Mouse (Mus musculus) embryonic facial prominence, embryonic 14.5 days (tissue): ENCODE measurements around the gene Rwdd2b. TPM values are rescaled to one million over a fixed set of nuclear protein-coding genes. Genes with fewer than 3 reads are reported as not detected.

Experiments used
- ATAC-seq: fragments of 200-750 bp; cut with Nextera tagmentation; 2 replicates; pipeline ENCODE4 v1.8.0; 2017; ENCODE audit warnings: low read depth, moderate number of reproducible peaks, moderate TSS enrichment
- DNase-seq: peaks from one replicate; pipeline ENCODE4 v3.0.0-alpha.2; 2015; ENCODE audit warnings: low spot score
- H3K27ac ChIP-seq: fragments of 300-500 bp; sonication (generic); replicated peaks from 2 replicates; pipeline ENCODE4 v1.5.1; 2014; ENCODE audit warnings: low read depth, mild to moderate bottlenecking, low read length, moderate library complexity
- H3K27me3 ChIP-seq: fragments of 300-500 bp; sonication (generic); replicated peaks from 2 replicates; pipeline ENCODE4 v1.6.1; 2014; ENCODE audit warnings: low read length; ENCODE audit not compliant: control insufficient read depth, insufficient read depth
- H3K36me3 ChIP-seq: fragments of 300-500 bp; sonication (generic); 2 replicates; pipeline ENCODE4 v1.6.1; 2014; ENCODE audit warnings: low read length, mixed read lengths; ENCODE audit not compliant: control insufficient read depth, insufficient read depth
- H3K4me1 ChIP-seq: fragments of 300-500 bp; sonication (generic); 2 replicates; pipeline ENCODE4 v1.6.1; 2014; ENCODE audit warnings: antibody characterized with exemption, low read length; ENCODE audit not compliant: control insufficient read depth, insufficient read depth
- H3K4me2 ChIP-seq: fragments of 300-500 bp; sonication (generic); 2 replicates; pipeline ENCODE4 v1.6.1; 2014; ENCODE audit warnings: low read depth, mild to moderate bottlenecking, low read length, moderate library complexity, mixed read lengths
- H3K4me3 ChIP-seq: fragments of 300-500 bp; sonication (generic); 2 replicates; pipeline ENCODE4 v1.5.1; 2014; ENCODE audit warnings: low read depth, mild to moderate bottlenecking, low read length
- H3K9ac ChIP-seq: fragments of 300-500 bp; sonication (generic); 2 replicates; pipeline ENCODE4 v1.6.1; 2014; ENCODE audit warnings: low read depth, mild to moderate bottlenecking, low read length, moderate library complexity, mixed read lengths
- H3K9me3 ChIP-seq: fragments of 300-500 bp; sonication (generic); 2 replicates; pipeline ENCODE4 v1.6.1; 2016; ENCODE audit warnings: low read length; ENCODE audit not compliant: control insufficient read depth
- WGBS: fragments of 180-500 bp; shearing (Covaris S2); extraction: QIAGEN DNeasy Blood & Tissue Kit; methylation state at CpG from one replicate; pipeline ENCODE4 v1.1.7; 2014; 5-methylcytosine and 5-hydroxymethylcytosine counted together
- polyA plus RNA-seq: library from polyadenylated mRNA; unstranded; fragments of >200 nt; fragmentation: Nextera tagmentation; extraction: Ambion mirVana; gene quantifications from 2 replicates; pipeline ENCODE4 v1.2.1, GENCODE M21; 2014

Gene Rwdd2b
- polyA plus RNA-seq, 1 experiment from 2014 or later: 8.1 TPM

DNA sequence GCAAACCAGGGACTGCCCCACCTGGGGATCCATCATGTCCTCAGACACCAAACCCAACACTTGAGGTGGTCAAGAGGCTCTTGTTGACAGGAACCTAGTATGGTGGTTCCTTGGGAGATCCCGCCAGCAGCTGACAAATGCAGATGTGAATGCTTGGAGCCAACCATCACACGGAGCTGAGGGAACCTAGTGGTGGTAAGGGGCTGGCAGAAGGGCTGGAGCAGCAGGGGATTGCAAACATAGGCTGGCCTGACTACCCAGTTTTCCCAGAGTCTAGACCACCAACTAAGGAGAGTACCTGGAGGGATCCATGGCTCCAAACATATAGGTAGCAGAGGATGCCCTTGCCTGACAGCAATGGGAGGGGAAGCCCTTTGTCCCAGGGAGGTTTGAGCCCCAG lies 12.9 kb upstream of the Rwdd2b start:
- no peak for ATAC-seq
- Histone ChIP-seq H3K4me3 (no peak overlapping the region), H3K4me1 (peaks cover 14% of the 10 kb centered on the region), H3K9me3 (0 out of 2 replicates have a peak, but pooled peaks cover 3% of the 10 kb centered on the region), H3K27me3 (no peaks in the 10 kb centered on the region), H3K36me3 (no peaks in the 10 kb centered on the region), H3K9ac (no peak overlapping the region), H3K27ac (no peak overlapping the region), H3K4me2 (no peak overlapping the region)
- WGBS: 93% methylated on average over 2 of the region's 2 CpGs
- no peak for DNase-seq

DNA sequence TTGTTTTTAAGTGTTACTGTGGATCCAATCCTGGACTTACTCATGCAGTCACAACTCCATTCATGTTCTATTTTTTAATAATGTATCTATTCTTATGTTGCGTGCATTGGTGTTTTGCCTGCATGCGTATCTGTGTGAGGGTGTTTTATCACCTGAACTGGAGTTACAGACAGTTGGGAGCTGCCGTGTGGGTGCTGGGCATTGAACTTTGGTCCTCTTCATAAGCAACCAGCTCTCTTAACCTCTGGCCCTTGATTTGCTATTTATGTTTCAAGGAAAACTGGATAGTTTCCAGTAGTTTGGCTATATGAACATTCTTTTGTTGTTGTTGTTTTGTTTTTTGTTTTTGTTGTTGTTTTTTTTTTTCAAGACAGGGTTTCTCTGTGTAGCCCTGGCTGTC lies 5.2 kb upstream of the Rwdd2b start:
- Histone ChIP-seq H3K36me3 (no peaks in the 10 kb centered on the region), H3K27me3 (no peaks in the 10 kb centered on the region), H3K4me3 (no peak overlapping the region), H3K9me3 (no peaks in the 10 kb centered on the region), H3K27ac (no peak overlapping the region), H3K4me1 (peaks cover 6% of the 10 kb centered on the region), H3K9ac (no peak overlapping the region), H3K4me2 (no peak overlapping the region)
- 93% methylated on average over 3 of the region's 3 CpGs for WGBS
- no peak for ATAC-seq
- no peak for DNase-seq

DNA sequence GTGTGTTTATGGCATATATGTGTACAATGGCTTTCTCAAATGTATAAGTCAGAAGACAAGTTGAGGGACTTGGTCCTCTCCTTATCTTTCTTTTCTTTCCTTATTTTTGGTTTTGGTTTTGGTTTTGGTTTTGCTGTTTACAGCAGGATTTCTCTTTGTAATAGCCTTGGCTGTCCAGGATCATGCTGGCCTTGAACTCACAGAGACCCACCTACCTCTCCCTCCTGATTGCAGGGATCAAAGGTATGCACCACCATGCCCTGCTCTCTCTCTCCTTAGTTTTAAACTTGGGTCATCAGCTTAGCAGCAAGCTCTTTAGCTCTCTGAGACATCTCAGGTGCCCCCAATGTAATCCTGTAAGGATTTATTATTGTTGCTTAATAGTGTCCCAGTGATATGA lies 4.7 kb upstream of the Rwdd2b start:
- ATAC-seq: no peak
- H3K4me3 ChIP-seq: no peak overlapping the region
- no peak overlapping the region for H3K4me2 ChIP-seq

DNA sequence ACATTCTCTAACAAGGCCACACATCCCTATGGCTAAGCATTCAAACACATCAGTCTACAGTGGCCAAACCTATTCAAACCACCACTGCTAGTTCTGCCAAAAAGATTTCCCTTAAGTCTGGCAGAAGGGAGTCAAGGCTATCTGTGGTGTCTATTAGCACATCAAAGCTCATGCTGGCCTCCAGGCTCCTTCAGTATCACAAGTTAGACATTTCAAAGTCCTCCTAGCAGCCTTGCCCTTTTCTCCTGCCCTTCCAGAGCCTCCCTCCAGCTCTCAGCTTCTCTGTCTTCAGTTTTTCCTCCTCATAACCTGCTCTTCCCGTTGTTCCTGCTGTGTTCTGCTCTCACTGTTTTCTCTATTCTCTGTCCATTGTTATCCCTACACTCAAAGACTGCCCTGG lies 3.7 kb upstream of the Rwdd2b start:
- Histone ChIP-seq H3K36me3 (no peaks in the 10 kb centered on the region), H3K27me3 (no peaks in the 10 kb centered on the region), H3K4me2 (no peak overlapping the region), H3K4me1 (peaks cover 10% of the 10 kb centered on the region), H3K9ac (no peak overlapping the region), H3K9me3 (no peaks in the 10 kb centered on the region), H3K27ac (no peak overlapping the region), H3K4me3 (no peak overlapping the region)
- DNase-seq: no peak
- no peak for ATAC-seq
- WGBS: 45% methylated on average over 1 of the region's 1 CpGs

More for the DNA sequence above, 4.7 kb upstream of the Rwdd2b start:
- no peak for DNase-seq
- H3K4me1 ChIP-seq: peaks cover 6% of the 10 kb centered on the region
- H3K27ac ChIP-seq: no peak overlapping the region
- H3K9me3 ChIP-seq: no peaks in the 10 kb centered on the region
- no peak overlapping the region for H3K9ac ChIP-seq
- no peaks in the 10 kb centered on the region for H3K36me3 ChIP-seq
- no peaks in the 10 kb centered on the region for H3K27me3 ChIP-seq

DNA sequence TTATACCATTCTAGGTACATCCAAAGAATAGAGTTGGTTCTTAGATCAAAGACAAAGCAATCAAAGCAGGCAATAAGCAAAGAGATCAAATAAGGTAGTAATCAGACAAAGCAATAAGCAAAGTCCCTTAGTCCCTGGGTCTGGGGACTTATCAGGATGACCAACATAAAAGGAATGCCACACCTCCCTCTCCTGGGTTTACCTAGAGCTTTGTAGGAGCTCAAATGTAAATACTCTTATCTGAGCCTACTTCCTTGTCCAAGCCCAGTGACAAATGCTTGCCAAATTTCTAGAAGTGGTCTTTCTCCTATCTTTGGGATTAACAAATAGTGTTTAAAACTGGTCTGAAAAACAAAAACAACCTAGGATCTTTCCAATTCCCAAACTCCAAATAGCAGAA lies 2.9 kb upstream of the Rwdd2b start:
- no peak overlapping the region for H3K27ac ChIP-seq
- no peak overlapping the region for H3K4me2 ChIP-seq
- H3K27me3 ChIP-seq: no peaks in the 10 kb centered on the region
- no peak overlapping the region for H3K9ac ChIP-seq
- H3K9me3 ChIP-seq: no peaks in the 10 kb centered on the region
- peaks cover 10% of the 10 kb centered on the region for H3K4me1 ChIP-seq
- no peak for DNase-seq
- no peak for ATAC-seq
- H3K4me3 ChIP-seq: no peak overlapping the region
- H3K36me3 ChIP-seq: no peaks in the 10 kb centered on the region

DNA sequence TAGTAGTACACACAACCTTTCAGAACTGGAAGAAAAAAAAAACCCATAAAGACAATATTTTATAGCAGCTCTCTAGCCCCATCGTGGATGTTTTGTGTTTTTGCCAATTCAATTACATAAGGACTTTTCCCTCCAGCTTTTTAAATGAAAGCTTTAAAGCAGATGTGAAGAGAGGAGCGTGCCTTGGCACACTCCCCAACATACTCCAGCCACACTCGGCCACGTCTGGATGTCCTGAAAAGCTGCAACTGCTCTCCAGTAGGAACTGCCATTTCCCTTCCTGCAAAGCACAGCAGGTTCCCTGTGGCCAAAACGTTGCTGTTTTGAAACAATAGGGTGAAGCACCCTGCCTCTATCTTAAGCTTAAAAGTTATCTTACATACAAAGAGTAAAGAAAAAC lies 1.9 kb upstream of the Rwdd2b start:
- peaks cover 10% of the 10 kb centered on the region for H3K4me1 ChIP-seq
- no peak overlapping the region for H3K4me3 ChIP-seq
- no peak overlapping the region for H3K9ac ChIP-seq
- no peaks in the 10 kb centered on the region for H3K36me3 ChIP-seq
- H3K4me2 ChIP-seq: no peak overlapping the region
- no peaks in the 10 kb centered on the region for H3K27me3 ChIP-seq
- no peak overlapping the region for H3K27ac ChIP-seq
- no peak for ATAC-seq
- peak; percentile 39 for DNase-seq
- no peaks in the 10 kb centered on the region for H3K9me3 ChIP-seq
- 40% methylated on average over 5 of the region's 5 CpGs for WGBS

DNA sequence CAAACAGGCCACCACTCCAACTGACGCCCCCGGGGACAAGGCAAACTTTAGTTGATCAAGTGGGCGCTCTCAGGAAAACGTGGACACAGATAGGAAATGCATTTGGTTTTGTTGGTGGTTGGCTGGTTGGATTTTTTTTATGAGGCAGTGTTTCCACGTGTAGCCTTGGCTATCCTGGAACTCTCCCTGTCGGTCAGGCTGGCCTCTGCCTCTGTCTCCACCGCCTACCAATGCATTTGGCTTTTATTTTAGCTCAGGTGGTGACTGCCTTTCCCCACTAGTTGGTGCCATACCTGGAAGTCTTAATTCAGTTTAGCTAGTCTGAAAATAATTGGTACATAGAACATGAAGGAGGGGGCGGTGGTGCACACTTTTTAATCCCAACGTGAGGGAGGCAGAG lies 716 bp upstream of the Rwdd2b start:
- peak overlapping the region; percentile 59 for H3K4me3 ChIP-seq

DNA sequence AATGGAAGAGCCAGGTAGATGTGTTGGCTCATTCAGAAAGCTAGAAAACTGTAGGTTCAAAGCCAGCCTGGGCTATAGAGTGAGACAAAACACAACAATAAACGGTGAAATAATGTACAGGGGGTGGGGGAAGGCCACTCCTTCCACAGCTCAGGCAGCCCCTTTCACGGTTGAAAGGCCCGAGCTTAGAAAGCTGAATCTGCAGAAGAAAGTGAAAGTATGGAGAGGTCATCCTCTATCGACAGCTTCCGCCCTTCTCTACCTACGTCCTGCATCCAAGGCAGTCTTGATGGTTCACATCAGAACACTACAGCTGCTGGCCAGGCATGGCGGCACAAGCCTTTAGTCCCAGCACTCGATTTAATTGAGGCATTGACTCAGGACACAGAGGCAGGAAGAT lies 1.7 kb downstream of the Rwdd2b start:
- Histone ChIP-seq H3K9ac (no peak overlapping the region), H3K36me3 (no peaks in the 10 kb centered on the region), H3K9me3 (no peaks in the 10 kb centered on the region), H3K27me3 (no peaks in the 10 kb centered on the region), H3K4me1 (peaks cover 10% of the 10 kb centered on the region), H3K4me3 (no peak overlapping the region), H3K4me2 (no peak overlapping the region), H3K27ac (no peak overlapping the region)
- DNase-seq: no peak
- ATAC-seq: no peak
- WGBS: 91% methylated on average over 8 of the region's 8 CpGs

More for the DNA sequence above, 716 bp upstream of the Rwdd2b start:
- H3K27ac ChIP-seq: no peak overlapping the region
- 20% methylated on average over 9 of the region's 9 CpGs for WGBS
- H3K27me3 ChIP-seq: no peaks in the 10 kb centered on the region
- no peaks in the 10 kb centered on the region for H3K9me3 ChIP-seq
- H3K4me1 ChIP-seq: peaks cover 10% of the 10 kb centered on the region
- H3K9ac ChIP-seq: peak overlapping the region; percentile 75
- DNase-seq (no peak), ATAC-seq (no peak)
- H3K36me3 ChIP-seq: no peaks in the 10 kb centered on the region
- peak overlapping the region; percentile 84 for H3K4me2 ChIP-seq

DNA sequence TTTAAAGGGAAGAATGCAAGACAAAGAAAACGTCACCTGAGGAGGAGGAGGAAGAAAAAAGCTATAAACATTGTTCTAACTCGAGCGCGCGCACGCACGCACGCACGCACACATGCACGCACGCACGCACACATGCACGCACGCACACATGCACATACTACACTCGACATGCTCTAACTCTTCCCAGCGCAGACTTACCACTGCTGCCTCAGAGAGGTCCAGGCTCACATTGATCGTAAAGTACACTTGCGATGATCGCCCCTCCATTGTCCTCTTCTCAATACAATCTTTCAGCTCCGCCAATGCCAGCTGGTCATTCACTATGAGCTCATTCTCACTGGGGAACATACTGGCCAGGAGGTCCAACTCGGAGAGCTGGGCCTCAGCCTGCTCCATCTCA lies 3.3 kb downstream of the Rwdd2b start:
- no peak overlapping the region for H3K27ac ChIP-seq
- 92% methylated on average over 21 of the region's 21 CpGs for WGBS
- H3K36me3 ChIP-seq: no peaks in the 10 kb centered on the region
- ATAC-seq (no peak), DNase-seq (no peak)
- no peaks in the 10 kb centered on the region for H3K9me3 ChIP-seq
- peaks cover 10% of the 10 kb centered on the region for H3K4me1 ChIP-seq
- no peak overlapping the region for H3K9ac ChIP-seq
- H3K4me2 ChIP-seq: no peak overlapping the region
- H3K27me3 ChIP-seq: no peaks in the 10 kb centered on the region
- H3K4me3 ChIP-seq: no peak overlapping the region
